Mouse (Mus musculus): ENCODE measurements around the gene Ube2o. TPM values are rescaled to one million over a fixed set of nuclear protein-coding genes. Genes with fewer than 3 reads are reported as not detected.
A peak's percentile ranks its signal among the peaks of the same experiment; 100 is the strongest.

Ube2o gene
- polyA plus RNA-seq, 1 experiment from 2014 or later, result 17.1 TPM

- Histone ChIP-seq H3K4me1 (replicated peaks; ENCODE audit: control insufficient read depth, insufficient read depth, low read length) (peaks cover 18% of the 10 kb centered on the region), H3K27me3 (replicated peaks; ENCODE audit: control insufficient read depth, insufficient read depth, low read length) (no peaks in the 10 kb centered on the region), H3K9me3 (ENCODE audit: control insufficient read depth, low read length) (no peaks in the 10 kb centered on the region), H3K36me3 (ENCODE audit: control insufficient read depth, insufficient read depth) (no peaks in the 10 kb centered on the region), H3K4me3 (replicated peaks; ENCODE audit: low read length) (no peak overlapping the region), H3K4me2 (ENCODE audit: low read length) (peak overlapping the region; percentile 2; the same call in 1 of the 2 replicates), H3K27ac (ENCODE audit: low read length) (no peak overlapping the region), H3K9ac (replicated peaks; ENCODE audit: low read depth, low read length) (peak overlapping the region; percentile 41)
- WGBS, result 24% methylated on average over 14 of the region's 14 CpGs
- ATAC-seq, result no peak
Measured at GRCm38 (mm10) chr11:116589020-116589531, 7.8 kb upstream of the Ube2o start.

DNA sequence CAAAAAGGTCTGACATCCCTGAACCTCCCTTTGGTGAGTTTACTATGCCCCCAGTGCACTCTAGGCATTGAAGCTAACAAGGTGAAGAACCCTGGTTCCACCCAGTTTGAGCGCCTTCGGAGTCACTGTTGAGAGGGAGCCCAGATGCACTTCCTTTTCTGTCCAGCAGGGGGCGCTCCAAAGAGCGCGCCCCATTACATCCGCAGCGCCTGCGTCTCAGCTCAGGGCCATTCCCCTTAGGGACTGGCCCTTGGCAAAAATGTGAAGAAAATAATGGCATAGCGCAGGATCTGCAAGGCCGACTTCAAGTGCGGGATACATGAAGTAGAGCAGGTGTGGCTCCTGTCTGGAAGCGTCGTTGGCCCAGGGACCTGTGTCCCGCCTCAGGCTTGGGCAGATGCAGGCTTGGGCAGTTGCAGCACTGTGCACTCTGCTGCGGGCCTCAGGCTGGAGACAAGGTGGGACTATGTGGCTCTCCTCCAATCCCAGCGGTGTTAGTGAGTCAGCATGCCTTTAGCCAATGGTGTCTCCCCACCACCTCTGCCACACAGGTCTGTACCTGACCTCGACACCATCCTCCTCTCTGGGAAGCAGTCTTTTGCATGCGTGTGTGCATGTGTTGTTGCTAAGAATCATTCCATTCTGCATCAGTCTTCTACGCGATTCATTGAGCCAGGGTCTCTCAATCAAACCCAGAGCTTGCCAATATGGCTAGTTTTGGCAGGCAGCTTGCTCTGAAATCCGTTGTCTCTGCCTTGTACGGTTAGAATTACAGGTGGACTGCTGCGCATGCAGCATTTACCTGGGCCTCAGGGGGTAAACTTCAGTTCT, 5.8 kb upstream of the Ube2o start:
- peaks cover 5% of the 10 kb centered on the region for H3K4me1 ChIP-seq (replicated peaks; ENCODE audit: control insufficient read depth, insufficient read depth, low read length)
- peak; percentile 36 for ATAC-seq
- H3K4me2 ChIP-seq (ENCODE audit: low read length), result peak overlapping the region; percentile 43
- no peak overlapping the region for H3K9ac ChIP-seq (replicated peaks; ENCODE audit: low read depth, low read length)
- H3K4me3 ChIP-seq (replicated peaks; ENCODE audit: low read length), result peak overlapping the region; percentile 17; the same call in 1 of the 2 replicates
- no peaks in the 10 kb centered on the region for H3K27me3 ChIP-seq (replicated peaks; ENCODE audit: control insufficient read depth, insufficient read depth, low read length)
- no peaks in the 10 kb centered on the region for H3K9me3 ChIP-seq (ENCODE audit: control insufficient read depth, low read length)
- H3K36me3 ChIP-seq (ENCODE audit: control insufficient read depth, insufficient read depth), result no peaks in the 10 kb centered on the region
- H3K27ac ChIP-seq (ENCODE audit: low read length), result no peak overlapping the region
- 19% methylated on average over 23 of the region's 23 CpGs for WGBS

DNA sequence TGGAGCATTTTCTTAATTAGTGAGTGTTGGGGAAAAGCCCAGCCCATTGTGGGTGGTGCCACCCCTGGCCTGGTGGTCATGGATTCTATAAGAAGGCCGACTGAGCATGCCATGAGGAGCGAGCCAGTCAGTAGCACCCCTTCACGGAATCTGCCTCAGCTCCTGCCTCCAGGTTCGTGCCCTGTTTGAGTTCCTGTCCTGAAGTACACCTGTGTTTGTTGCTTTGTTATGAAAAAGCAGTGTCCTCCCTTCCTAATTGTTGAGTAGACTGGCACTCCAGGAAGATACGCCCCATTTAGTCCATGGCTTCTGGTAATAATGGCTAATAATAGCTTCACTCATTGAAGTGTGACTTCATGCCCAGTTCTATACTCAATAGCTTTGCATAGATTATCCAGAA, 5.1 kb upstream of the Ube2o start, which contains the start of gene Aanat:
Gene Aanat (plus strand): TSS at position 123 of the 400 bp plus-strand sequence.
- WGBS, result 67% methylated on average over 5 of the region's 5 CpGs
- Histone ChIP-seq H3K9me3 (ENCODE audit: control insufficient read depth, low read length) (no peaks in the 10 kb centered on the region), H3K36me3 (ENCODE audit: control insufficient read depth, insufficient read depth) (no peaks in the 10 kb centered on the region), H3K4me1 (replicated peaks; ENCODE audit: control insufficient read depth, insufficient read depth, low read length) (peaks cover 5% of the 10 kb centered on the region), H3K9ac (replicated peaks; ENCODE audit: low read depth, low read length) (no peak within 1 kb of the TSS), H3K4me2 (ENCODE audit: low read length) (peak within 1 kb of the TSS; percentile 43), H3K4me3 (replicated peaks; ENCODE audit: low read length) (peak within 1 kb of the TSS; percentile 17; the same call in 1 of the 2 replicates), H3K27me3 (replicated peaks; ENCODE audit: control insufficient read depth, insufficient read depth, low read length) (no peaks in the 10 kb centered on the region), H3K27ac (ENCODE audit: low read length) (no peak within 1 kb of the TSS)
- no peak for ATAC-seq

- H3K4me3 ChIP-seq (replicated peaks; ENCODE audit: low read length), result no peak overlapping the region
- no peaks in the 10 kb centered on the region for H3K9me3 ChIP-seq (ENCODE audit: control insufficient read depth, low read length)
- no peak overlapping the region for H3K27ac ChIP-seq (ENCODE audit: low read length)
- ATAC-seq, result no peak
- no peak overlapping the region for H3K9ac ChIP-seq (replicated peaks; ENCODE audit: low read depth, low read length)
- no peaks in the 10 kb centered on the region for H3K36me3 ChIP-seq (ENCODE audit: control insufficient read depth, insufficient read depth)
- H3K4me2 ChIP-seq (ENCODE audit: low read length), result no peak overlapping the region
- H3K27me3 ChIP-seq (replicated peaks; ENCODE audit: control insufficient read depth, insufficient read depth, low read length), result no peaks in the 10 kb centered on the region
- 83% methylated on average over 6 of the region's 6 CpGs for WGBS
- peaks cover 5% of the 10 kb centered on the region for H3K4me1 ChIP-seq (replicated peaks; ENCODE audit: control insufficient read depth, insufficient read depth, low read length)
Measured at GRCm38 (mm10) chr11:116585682-116586081, 4.4 kb upstream of the Ube2o start.

- Histone ChIP-seq H3K27ac (ENCODE audit: low read length) (peak overlapping the region; percentile 90), H3K4me1 (replicated peaks; ENCODE audit: control insufficient read depth, insufficient read depth, low read length) (peaks cover 26% of the 10 kb centered on the region), H3K36me3 (ENCODE audit: control insufficient read depth, insufficient read depth) (no peaks in the 10 kb centered on the region), H3K27me3 (replicated peaks; ENCODE audit: control insufficient read depth, insufficient read depth, low read length) (no peaks in the 10 kb centered on the region), H3K9ac (replicated peaks; ENCODE audit: low read depth, low read length) (peak overlapping the region; percentile 95), H3K9me3 (ENCODE audit: control insufficient read depth, low read length) (no peaks in the 10 kb centered on the region), H3K4me3 (replicated peaks; ENCODE audit: low read length) (peak overlapping the region; percentile 94), H3K4me2 (ENCODE audit: low read length) (peak overlapping the region; percentile 77)
- peak; percentile 69 for ATAC-seq
- WGBS, result under 1% methylated on average over 84 of the region's 91 CpGs
Measured at GRCm38 (mm10) chr11:116580711-116581375, 404 bp downstream of the Ube2o start.

DNA sequence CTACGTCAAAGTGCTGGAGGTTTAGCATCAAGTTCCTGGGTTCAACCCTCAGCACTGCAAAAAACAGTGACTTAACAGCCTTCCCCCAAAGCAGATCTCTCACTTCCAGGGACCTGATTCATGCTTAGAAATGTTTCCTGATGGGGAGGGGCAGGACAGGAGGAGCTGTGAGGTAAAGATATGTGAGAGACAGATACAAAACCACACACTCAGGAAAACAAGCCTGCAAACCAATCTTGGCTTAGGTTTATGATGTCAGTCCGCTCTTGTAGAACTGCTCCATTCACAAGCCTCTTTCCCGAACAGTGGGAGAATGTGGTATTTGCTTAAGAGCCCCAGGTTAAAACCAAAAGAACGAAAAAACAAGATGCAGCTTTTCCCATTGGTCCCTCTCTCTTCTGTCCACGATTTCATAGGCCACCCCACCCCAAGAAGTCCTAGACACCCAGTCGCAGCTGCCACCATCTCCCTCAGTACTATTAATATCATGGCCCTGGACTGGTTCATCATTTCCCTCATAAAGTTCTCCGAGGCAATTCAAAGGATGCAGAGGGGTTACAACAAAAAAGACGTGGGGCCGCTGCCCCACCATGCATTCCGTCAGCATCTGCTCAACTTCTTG, 1.1 kb downstream of the Ube2o start:
- Histone ChIP-seq H3K4me2 (ENCODE audit: low read length) (peak overlapping the region; percentile 77), H3K27me3 (replicated peaks; ENCODE audit: control insufficient read depth, insufficient read depth, low read length) (no peaks in the 10 kb centered on the region), H3K4me3 (replicated peaks; ENCODE audit: low read length) (peak overlapping the region; percentile 94), H3K27ac (ENCODE audit: low read length) (peak overlapping the region; percentile 90), H3K36me3 (ENCODE audit: control insufficient read depth, insufficient read depth) (no peaks in the 10 kb centered on the region), H3K4me1 (replicated peaks; ENCODE audit: control insufficient read depth, insufficient read depth, low read length) (peaks cover 26% of the 10 kb centered on the region), H3K9ac (replicated peaks; ENCODE audit: low read depth, low read length) (peak overlapping the region; percentile 95), H3K9me3 (ENCODE audit: control insufficient read depth, low read length) (no peaks in the 10 kb centered on the region)
- WGBS, result 13% methylated on average over 10 of the region's 10 CpGs
- 0 out of 2 replicates have a peak, but pooled peaks have one; percentile 8 for ATAC-seq

DNA sequence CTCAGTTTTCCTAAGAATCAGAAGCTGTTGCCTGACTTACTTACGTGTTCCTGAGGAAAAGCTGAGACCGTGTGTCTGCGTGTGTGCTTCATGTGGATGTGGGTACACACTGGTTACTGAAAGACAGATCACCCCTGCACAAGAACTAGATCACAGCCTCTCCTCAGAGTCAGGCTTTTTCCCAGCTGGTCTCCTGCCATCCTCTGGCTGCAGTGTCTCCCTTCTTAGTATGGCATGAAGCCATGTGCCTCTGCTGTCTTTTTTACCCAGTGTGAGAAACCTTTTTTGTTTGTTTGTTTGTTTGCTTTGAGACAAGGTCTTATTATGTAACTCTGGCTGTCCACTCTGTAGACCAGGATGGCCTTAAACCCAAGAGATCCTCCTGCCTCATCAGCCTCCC, 2.0 kb downstream of the Ube2o start:
- 85% methylated on average over 3 of the region's 3 CpGs for WGBS
- H3K27ac ChIP-seq (ENCODE audit: low read length), result no peak overlapping the region
- no peaks in the 10 kb centered on the region for H3K27me3 ChIP-seq (replicated peaks; ENCODE audit: control insufficient read depth, insufficient read depth, low read length)
- no peak for ATAC-seq
- no peak overlapping the region for H3K4me3 ChIP-seq (replicated peaks; ENCODE audit: low read length)
- H3K9me3 ChIP-seq (ENCODE audit: control insufficient read depth, low read length), result no peaks in the 10 kb centered on the region
- H3K4me2 ChIP-seq (ENCODE audit: low read length), result no peak overlapping the region; the same call in 1 of the 2 replicates
- H3K4me1 ChIP-seq (replicated peaks; ENCODE audit: control insufficient read depth, insufficient read depth, low read length), result peaks cover 33% of the 10 kb centered on the region
- H3K9ac ChIP-seq (replicated peaks; ENCODE audit: low read depth, low read length), result no peak overlapping the region
- H3K36me3 ChIP-seq (ENCODE audit: control insufficient read depth, insufficient read depth), result no peaks in the 10 kb centered on the region

- ATAC-seq, result no peak
- H3K36me3 ChIP-seq (ENCODE audit: control insufficient read depth, insufficient read depth), result no peaks in the 10 kb centered on the region
- no peak overlapping the region for H3K4me3 ChIP-seq (replicated peaks; ENCODE audit: low read length)
- no peak overlapping the region for H3K9ac ChIP-seq (replicated peaks; ENCODE audit: low read depth, low read length)
- H3K9me3 ChIP-seq (ENCODE audit: control insufficient read depth, low read length), result no peaks in the 10 kb centered on the region
- no peak overlapping the region for H3K4me2 ChIP-seq (ENCODE audit: low read length)
- H3K27me3 ChIP-seq (replicated peaks; ENCODE audit: control insufficient read depth, insufficient read depth, low read length), result no peaks in the 10 kb centered on the region
- no peak overlapping the region for H3K27ac ChIP-seq (ENCODE audit: low read length)
- 93% methylated on average over 2 of the region's 2 CpGs for whole genome bisulfite sequencing
- H3K4me1 ChIP-seq (replicated peaks; ENCODE audit: control insufficient read depth, insufficient read depth, low read length), result peaks cover 52% of the 10 kb centered on the region
Measured at GRCm38 (mm10) chr11:116575396-116575795, 5.9 kb downstream of the Ube2o start.

- H3K9me3 ChIP-seq (ENCODE audit: control insufficient read depth, low read length), result no peaks in the 10 kb centered on the region
- H3K4me2 ChIP-seq (ENCODE audit: low read length), result no peak overlapping the region
- H3K36me3 ChIP-seq (ENCODE audit: control insufficient read depth, insufficient read depth), result no peaks in the 10 kb centered on the region
- H3K4me3 ChIP-seq (replicated peaks; ENCODE audit: low read length), result no peak overlapping the region
- H3K9ac ChIP-seq (replicated peaks; ENCODE audit: low read depth, low read length), result no peak overlapping the region
- peaks cover 48% of the 10 kb centered on the region for H3K4me1 ChIP-seq (replicated peaks; ENCODE audit: control insufficient read depth, insufficient read depth, low read length)
- H3K27ac ChIP-seq (ENCODE audit: low read length), result no peak overlapping the region
- H3K27me3 ChIP-seq (replicated peaks; ENCODE audit: control insufficient read depth, insufficient read depth, low read length), result no peaks in the 10 kb centered on the region
- 72% methylated on average over 6 of the region's 6 CpGs for WGBS
- no peak for ATAC-seq
Measured at GRCm38 (mm10) chr11:116574982-116575381, 6.3 kb downstream of the Ube2o start.
